Mouse (Mus musculus) stomach, postnatal 0 days (tissue): ENCODE measurements at regions not wholly inside any gene's neighbourhood (a gene's known extent, or its start where the extent isn't known, plus 50 kb on each side); places are given as distances from the start of the nearest gene placed in this dataset.

Experiments
- CTCF ChIP-seq: IDR thresholded peaks from 2 replicates; pipeline ENCODE4 v1.5.1; 2016; ENCODE audit warnings: antibody characterized with exemption, low read depth, mild to moderate bottlenecking, moderate library complexity
- EP300 ChIP-seq: optimal IDR thresholded peaks from 2 replicates; pipeline ENCODE3; 2016; ENCODE audit warnings: antibody characterized with exemption

DNA sequence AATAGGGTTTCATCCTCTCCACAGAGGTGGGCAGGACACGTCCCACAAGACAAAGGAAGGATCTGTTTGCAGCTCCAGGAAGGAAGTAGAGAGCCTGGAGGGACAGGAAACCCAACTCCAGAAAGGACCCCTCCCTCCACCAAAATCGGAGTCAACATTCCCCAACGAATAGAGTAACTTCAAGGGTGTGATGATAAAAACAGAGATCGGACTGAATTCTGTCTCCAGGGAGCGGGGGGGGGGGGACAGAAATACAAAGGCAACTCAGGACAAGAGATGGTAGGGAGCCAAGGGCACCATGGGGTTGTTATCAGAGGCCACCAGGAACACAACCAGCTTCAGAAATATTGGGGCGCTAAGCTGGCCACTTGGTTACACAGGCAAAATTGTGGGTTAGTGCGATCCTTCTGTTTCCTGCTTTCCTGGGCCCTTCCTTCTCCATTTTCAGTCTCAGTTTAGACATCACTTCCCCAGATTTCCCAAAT is 65.6 kb upstream of the Elk3 start:
- TF ChIP-seq CTCF (no peak), EP300 (no peak)
